Mouse (Mus musculus) lung, embryonic 16.5 days (tissue): ENCODE results near the gene Ccdc185. TPM values are rescaled to one million over a fixed set of nuclear protein-coding genes. Genes with fewer than 3 reads are reported as not detected.

ENCODE experiments used
- ATAC-seq: fragments of 200-750 bp; cut with Nextera tagmentation; 2 replicates; pipeline ENCODE4 v1.8.0; 2017; ENCODE audit warnings: low read depth, mild to moderate bottlenecking, moderate library complexity
- H3K27ac ChIP-seq: fragments of 300-500 bp; sonication (generic); 2 replicates; pipeline ENCODE4 v1.5.1; 2014; ENCODE audit warnings: mild to moderate bottlenecking, control low read depth, low read length
- H3K27me3 ChIP-seq: fragments of 300-500 bp; sonication (generic); 2 replicates; pipeline ENCODE4 v1.6.1; 2014; ENCODE audit warnings: low read depth, low read length, mixed read lengths; ENCODE audit not compliant: control insufficient read depth, insufficient read depth
- H3K36me3 ChIP-seq: fragments of 300-500 bp; sonication (generic); 2 replicates; pipeline ENCODE4 v1.6.1; 2014; ENCODE audit warnings: low read length; ENCODE audit not compliant: control insufficient read depth, insufficient read depth
- H3K4me1 ChIP-seq: fragments of 300-500 bp; sonication (generic); replicated peaks from 2 replicates; pipeline ENCODE4 v1.6.1; 2014; ENCODE audit warnings: low read length, mixed read lengths; ENCODE audit not compliant: control insufficient read depth, insufficient read depth
- H3K4me2 ChIP-seq: fragments of 300-500 bp; sonication (generic); 2 replicates; pipeline ENCODE4 v1.6.1; 2014; ENCODE audit warnings: low read depth, low read length, control low read depth
- H3K4me3 ChIP-seq: fragments of 300-500 bp; sonication (generic); 2 replicates; pipeline ENCODE4 v1.5.1; 2014; ENCODE audit warnings: mild to moderate bottlenecking, low read length, control low read depth
- H3K9ac ChIP-seq: fragments of 300-500 bp; sonication (generic); 2 replicates; pipeline ENCODE4 v1.6.1; 2014; ENCODE audit warnings: low read length, control low read depth
- H3K9me3 ChIP-seq: fragments of 300-500 bp; sonication (generic); 2 replicates; pipeline ENCODE4 v1.6.1; 2016; ENCODE audit warnings: low read length; ENCODE audit not compliant: control insufficient read depth
- WGBS: fragments of 180-500 bp; shearing (Covaris S2); extraction: QIAGEN DNeasy Blood & Tissue Kit; methylation state at CpG from one replicate; pipeline ENCODE4 v1.1.7; 2014; 5-methylcytosine and 5-hydroxymethylcytosine counted together
- polyA plus RNA-seq: library from polyadenylated mRNA; unstranded; fragments of >200 nt; fragmentation: Nextera tagmentation; extraction: Ambion mirVana; gene quantifications from 2 replicates; pipeline ENCODE4 v1.2.1, GENCODE M21; 2015

The Ccdc185 gene
- polyA plus RNA-seq, 1 experiment from 2014 or later: not detected

- Histone ChIP-seq H3K4me2 (no peak overlapping the region), H3K27ac (no peak overlapping the region), H3K9me3 (no peaks in the 10 kb centered on the region), H3K27me3 (no peaks in the 10 kb centered on the region), H3K36me3 (no peaks in the 10 kb centered on the region), H3K4me1 (no peaks in the 10 kb centered on the region), H3K9ac (no peak overlapping the region), H3K4me3 (no peak overlapping the region)
- WGBS: 74% methylated on average over 6 of the region's 6 CpGs
- ATAC-seq: no peak
Observed at GRCm38 (mm10) chr1:182714236-182714935, 34.6 kb downstream of the Ccdc185 start.

GRCm38 (mm10) chr1:182711360-182711933 lies 37.5 kb downstream of the Ccdc185 start:
- no peak for ATAC-seq
- H3K4me2 ChIP-seq: no peak overlapping the region

DNA sequence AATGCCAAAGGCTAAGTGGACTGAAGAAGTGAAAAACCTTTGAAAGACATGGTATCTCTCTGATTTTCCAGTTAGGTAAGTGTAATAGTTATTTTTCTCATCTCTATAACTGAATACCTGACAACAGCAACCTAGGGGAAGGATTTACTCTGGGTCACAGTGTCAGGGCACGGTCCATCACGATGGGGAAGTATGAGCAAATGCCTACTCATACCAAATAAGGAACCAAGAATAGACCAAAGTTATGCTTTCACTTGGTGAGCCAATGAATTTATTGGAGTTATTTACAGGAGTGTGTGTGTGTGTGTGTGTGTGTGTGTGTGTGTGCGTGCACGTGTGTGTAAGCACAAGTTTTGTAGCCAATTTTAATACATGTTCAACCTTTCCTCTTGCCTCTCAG lies 41.5 kb downstream of the Ccdc185 start:
- no peak overlapping the region for H3K9ac ChIP-seq
- no peak for ATAC-seq
- no peak overlapping the region for H3K27ac ChIP-seq
- no peaks in the 10 kb centered on the region for H3K4me1 ChIP-seq
- WGBS: 93% methylated on average over 4 of the region's 4 CpGs
- no peaks in the 10 kb centered on the region for H3K36me3 ChIP-seq
- H3K4me3 ChIP-seq: no peak overlapping the region
- peaks cover 5% of the 10 kb centered on the region; the same call in 1 of the 2 replicates for H3K9me3 ChIP-seq
- H3K4me2 ChIP-seq: no peak overlapping the region
- no peaks in the 10 kb centered on the region for H3K27me3 ChIP-seq

More at GRCm38 (mm10) chr1:182711360-182711933, 37.5 kb downstream of the Ccdc185 start:
- no peaks in the 10 kb centered on the region for H3K36me3 ChIP-seq
- no peaks in the 10 kb centered on the region for H3K4me1 ChIP-seq
- H3K27ac ChIP-seq: no peak overlapping the region
- H3K9ac ChIP-seq: no peak overlapping the region
- H3K9me3 ChIP-seq: peaks cover 5% of the 10 kb centered on the region; the same call in 1 of the 2 replicates
- no peaks in the 10 kb centered on the region for H3K27me3 ChIP-seq
- 16% methylated on average over 7 of the region's 7 CpGs for WGBS
- no peak overlapping the region for H3K4me3 ChIP-seq

DNA sequence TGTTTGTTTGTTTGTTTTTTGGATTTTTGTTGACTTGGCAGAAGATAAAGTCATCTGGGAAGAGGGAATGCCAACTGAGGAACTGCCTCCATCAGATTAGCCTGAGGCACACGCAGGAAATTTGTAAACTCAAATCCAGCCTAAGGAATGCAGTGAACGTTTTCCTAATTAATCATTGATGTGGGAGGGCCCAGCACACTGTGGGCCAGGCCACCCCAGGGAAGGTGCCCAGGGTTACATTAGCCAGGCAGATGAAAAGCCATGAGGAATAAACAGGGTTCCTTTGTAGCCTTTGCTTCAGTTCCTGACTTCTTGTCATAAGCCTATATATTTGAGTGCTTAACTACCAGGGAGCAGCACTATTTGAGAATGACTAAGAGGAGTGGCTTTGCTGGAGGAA lies 44.1 kb downstream of the Ccdc185 start:
- Histone ChIP-seq H3K9ac (no peak overlapping the region), H3K27ac (no peak overlapping the region), H3K9me3 (peaks cover 5% of the 10 kb centered on the region; the same call in 1 of the 2 replicates), H3K4me2 (no peak overlapping the region), H3K36me3 (no peaks in the 10 kb centered on the region), H3K27me3 (no peaks in the 10 kb centered on the region), H3K4me3 (no peak overlapping the region), H3K4me1 (no peaks in the 10 kb centered on the region)
- 6% methylated on average over 2 of the region's 2 CpGs for WGBS
- no peak for ATAC-seq

- WGBS: 54% methylated on average over 9 of the region's 9 CpGs
- H3K9ac ChIP-seq: no peak overlapping the region
- H3K4me1 ChIP-seq: no peaks in the 10 kb centered on the region
- no peak overlapping the region for H3K27ac ChIP-seq
- no peak overlapping the region for H3K4me3 ChIP-seq
- no peaks in the 10 kb centered on the region for H3K9me3 ChIP-seq
- no peaks in the 10 kb centered on the region for H3K27me3 ChIP-seq
- no peak overlapping the region for H3K4me2 ChIP-seq
- no peak for ATAC-seq
- H3K36me3 ChIP-seq: no peaks in the 10 kb centered on the region
Observed at GRCm38 (mm10) chr1:182699392-182700347, 49.3 kb downstream of the Ccdc185 start.

Other genes starting within 250 kb of the Ccdc185 start
- 127 and 136 TPM in 2 replicates for gene Capn2, start 231.6 kb downstream of the Ccdc185 start, polyA plus RNA-seq
- 0.06 TPM in 1 of 2 replicates, not detected in the other for gene Capn8, start 184.2 kb downstream of the Ccdc185 start, polyA plus RNA-seq
- 25.1 and 26.1 TPM in 2 replicates for gene Susd4, start 14.7 kb upstream of the Ccdc185 start, polyA plus RNA-seq
- 1.3 TPM in 2 replicates for gene Tlr5, start 205.6 kb upstream of the Ccdc185 start, polyA plus RNA-seq